Mouse (Mus musculus) ES-Bruce4 (cell line): ENCODE data around the gene Ptbp2. TPM values are rescaled to one million over a fixed set of nuclear protein-coding genes. Genes with fewer than 3 reads are reported as not detected.

Source experiments
- H3K27ac ChIP-seq: 2 replicates; pipeline ENCODE4 v1.5.1; 2012; ENCODE audit warnings: low read length, inconsistent platforms; ENCODE audit not compliant: insufficient read depth
- H3K27me3 ChIP-seq: 2 replicates; pipeline ENCODE4 v1.6.1; 2012; ENCODE audit warnings: mild to moderate bottlenecking, low read length, inconsistent platforms; ENCODE audit not compliant: control insufficient read depth, poor library complexity, insufficient read depth, severe bottlenecking
- H3K36me3 ChIP-seq: 2 replicates; pipeline ENCODE4 v1.6.1; 2012; ENCODE audit warnings: inconsistent platforms, mild to moderate bottlenecking, low read length, moderate library complexity; ENCODE audit not compliant: control insufficient read depth, poor library complexity, insufficient read depth, severe bottlenecking
- H3K4me1 ChIP-seq: one replicate; pipeline ENCODE4 v1.8.1; 2011; ENCODE audit warnings: low read length; ENCODE audit not compliant: control insufficient read depth, insufficient read depth
- H3K4me3 ChIP-seq: 2 replicates; pipeline ENCODE4 v1.5.1; 2011; ENCODE audit warnings: low read depth, mild to moderate bottlenecking, low read length
- H3K9ac ChIP-seq: 2 replicates; pipeline ENCODE4 v1.6.1; 2012; ENCODE audit warnings: low read depth, mild to moderate bottlenecking, inconsistent platforms; ENCODE audit not compliant: poor library complexity, severe bottlenecking
- H3K9me3 ChIP-seq: replicated peaks from 2 replicates; pipeline ENCODE4 v1.6.1; 2012; ENCODE audit warnings: mild to moderate bottlenecking, low read length, inconsistent platforms; ENCODE audit not compliant: control insufficient read depth, poor library complexity, insufficient read depth, severe bottlenecking
- CTCF ChIP-seq: IDR thresholded peaks from one replicate; pipeline ENCODE4 v1.8.1; 2011; ENCODE audit warnings: low read depth, low read length
- EP300 ChIP-seq: IDR thresholded peaks from 2 replicates; pipeline ENCODE4 v1.6.1; 2011; ENCODE audit warnings: low read depth, low read length; ENCODE audit not compliant: insufficient read depth
- POLR2A ChIP-seq: IDR thresholded peaks from one replicate; pipeline ENCODE4 v1.8.1; 2011; ENCODE audit warnings: low read length; ENCODE audit not compliant: insufficient read depth
- polyA plus RNA-seq: library from polyadenylated mRNA; stranded (reverse); fragments of >200 nt; gene quantifications from 2 replicates; pipeline ENCODE4 v1.2.4, GENCODE M21; 2011; ENCODE audit warnings: low read depth; ENCODE audit not compliant: missing spikeins, insufficient read depth, insufficient read length

Gene Ptbp2
- polyA plus RNA-seq, 1 experiment = 82.2 TPM

DNA sequence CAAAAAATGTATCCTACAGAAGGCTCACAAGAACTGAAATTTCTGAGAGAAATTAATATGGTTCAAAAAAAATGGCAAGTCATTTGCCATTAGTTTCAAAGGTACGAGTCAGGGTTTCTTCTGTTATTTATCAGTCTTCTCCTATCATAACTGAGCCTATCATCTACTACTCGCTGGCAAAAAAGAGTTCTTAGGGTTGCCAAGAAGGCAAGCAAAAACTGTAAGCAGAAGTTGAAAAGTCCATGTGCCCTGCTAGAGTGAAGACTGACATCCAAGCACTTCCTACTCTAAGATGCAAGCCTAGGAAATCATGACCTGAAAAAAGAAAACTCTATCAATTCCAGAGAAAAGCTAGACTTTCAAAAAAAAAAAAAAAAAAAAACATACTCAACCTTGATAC, 20.5 kb downstream of the Ptbp2 start:
- no peaks in the 10 kb centered on the region for H3K27me3 ChIP-seq
- H3K27ac ChIP-seq = no peak overlapping the region
- no peak overlapping the region for H3K4me3 ChIP-seq
- TF ChIP-seq POLR2A = no peak
- no peak for TF ChIP-seq EP300
- no peak for TF ChIP-seq CTCF
- no peaks in the 10 kb centered on the region for H3K4me1 ChIP-seq
- peaks cover 2% of the 10 kb centered on the region; the same call in 1 of the 2 replicates for H3K36me3 ChIP-seq
- H3K9ac ChIP-seq = no peak overlapping the region
- H3K9me3 ChIP-seq = no peaks in the 10 kb centered on the region

GRCm38 (mm10) chr3:119761732-119762131, 22.5 kb downstream of the Ptbp2 start:
- Histone ChIP-seq H3K9me3 (no peaks in the 10 kb centered on the region), H3K9ac (no peak overlapping the region), H3K4me1 (no peaks in the 10 kb centered on the region), H3K27me3 (no peaks in the 10 kb centered on the region), H3K27ac (no peak overlapping the region), H3K4me3 (no peak overlapping the region), H3K36me3 (peaks cover 2% of the 10 kb centered on the region; the same call in 1 of the 2 replicates)
- TF ChIP-seq POLR2A = no peak
- TF ChIP-seq CTCF = no peak
- no peak for TF ChIP-seq EP300

DNA sequence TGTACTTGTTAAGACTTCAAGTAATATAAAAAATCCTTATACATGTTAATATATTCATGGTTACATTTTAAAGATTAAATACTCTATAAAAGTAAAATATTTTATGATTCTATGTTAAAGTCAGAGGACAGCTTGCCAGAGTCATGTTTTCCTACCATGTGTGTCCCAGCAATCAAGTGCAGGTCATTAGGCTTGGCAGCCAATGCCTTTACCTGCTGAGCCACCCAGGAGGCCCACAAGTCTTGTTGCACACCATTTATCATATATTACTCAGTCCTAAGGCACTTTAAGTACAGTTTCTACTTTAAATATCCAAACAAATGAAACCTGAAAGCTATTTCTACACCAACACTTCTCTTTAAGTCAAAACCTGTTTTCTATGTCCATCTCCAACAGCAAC, 30.5 kb downstream of the Ptbp2 start:
- Histone ChIP-seq H3K9ac (no peak overlapping the region), H3K36me3 (no peaks in the 10 kb centered on the region)
- TF ChIP-seq EP300 = no peak
- no peak for TF ChIP-seq POLR2A
- no peak for TF ChIP-seq CTCF

DNA sequence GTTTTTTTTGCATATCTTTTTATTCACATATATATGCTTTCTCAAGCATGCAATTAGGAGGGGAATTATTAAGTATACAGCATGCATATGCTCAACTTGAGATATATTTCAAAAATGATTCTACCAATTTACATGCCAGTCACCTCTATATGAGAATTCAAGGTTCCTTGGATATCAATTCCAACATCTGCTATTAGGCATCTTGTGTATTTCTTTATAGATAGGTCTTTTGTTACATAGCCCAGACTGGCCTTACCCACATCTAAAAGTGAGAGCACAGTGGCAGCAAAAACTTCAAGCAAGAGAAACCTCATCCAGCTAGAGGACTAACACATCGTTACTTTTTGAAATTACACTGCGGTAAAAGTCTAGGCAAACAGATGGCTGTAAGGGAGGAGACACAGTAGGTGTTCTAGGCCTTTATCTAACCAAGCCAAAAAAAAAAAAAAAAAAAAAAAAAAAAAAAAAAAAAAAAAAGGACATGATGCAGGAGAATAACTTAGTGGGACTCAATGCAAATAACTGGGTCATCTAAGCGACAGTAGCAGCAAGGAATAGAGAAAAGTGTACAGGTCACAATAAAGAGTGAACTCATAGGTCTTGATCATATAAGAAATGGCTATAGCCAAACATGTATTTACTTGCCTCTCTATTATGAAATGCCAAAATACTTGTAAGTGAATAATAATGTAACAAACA, 34.6 kb downstream of the Ptbp2 start:
- Histone ChIP-seq H3K27me3 (no peaks in the 10 kb centered on the region), H3K4me1 (no peaks in the 10 kb centered on the region), H3K36me3 (no peaks in the 10 kb centered on the region), H3K9ac (no peak overlapping the region), H3K9me3 (no peaks in the 10 kb centered on the region), H3K4me3 (no peak overlapping the region), H3K27ac (no peak overlapping the region)
- no peak for TF ChIP-seq CTCF

More for the DNA sequence above, 30.5 kb downstream of the Ptbp2 start:
- no peak overlapping the region for H3K27ac ChIP-seq
- H3K9me3 ChIP-seq = no peaks in the 10 kb centered on the region
- H3K4me1 ChIP-seq = no peaks in the 10 kb centered on the region
- H3K4me3 ChIP-seq = no peak overlapping the region
- H3K27me3 ChIP-seq = no peaks in the 10 kb centered on the region

DNA sequence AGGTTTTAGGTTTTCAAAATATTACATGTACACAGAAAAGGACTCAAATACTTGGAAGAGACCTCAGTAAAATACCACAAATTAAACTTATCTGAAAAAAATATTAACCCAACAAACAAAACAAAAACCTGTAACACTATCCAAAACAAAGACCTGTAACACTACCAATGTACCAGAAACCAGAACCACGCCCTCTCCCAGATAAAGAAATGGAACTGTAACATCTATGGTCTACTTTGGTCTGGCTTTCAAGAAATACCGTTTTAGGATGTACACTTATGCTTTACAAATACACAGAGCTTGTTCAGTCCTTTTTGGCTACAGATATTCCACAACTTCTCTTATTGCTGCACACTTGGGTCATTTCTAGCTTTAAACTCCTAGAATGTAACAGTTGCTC, 35.1 kb downstream of the Ptbp2 start:
- Histone ChIP-seq H3K9ac (no peak overlapping the region), H3K4me3 (no peak overlapping the region), H3K9me3 (no peaks in the 10 kb centered on the region), H3K27ac (no peak overlapping the region), H3K4me1 (no peaks in the 10 kb centered on the region), H3K27me3 (no peaks in the 10 kb centered on the region), H3K36me3 (no peaks in the 10 kb centered on the region)
- TF ChIP-seq EP300 (no peak), CTCF (no peak), POLR2A (no peak)

GRCm38 (mm10) chr3:119746656-119747055, 37.6 kb downstream of the Ptbp2 start:
- no peaks in the 10 kb centered on the region for H3K9me3 ChIP-seq
- H3K36me3 ChIP-seq = no peaks in the 10 kb centered on the region; the same call in 1 of the 2 replicates

More at GRCm38 (mm10) chr3:119746656-119747055, 37.6 kb downstream of the Ptbp2 start:
- no peak overlapping the region for H3K9ac ChIP-seq
- no peak overlapping the region for H3K4me3 ChIP-seq
- no peak overlapping the region for H3K27ac ChIP-seq
- H3K4me1 ChIP-seq = no peaks in the 10 kb centered on the region
- no peak for TF ChIP-seq CTCF
- H3K27me3 ChIP-seq = no peaks in the 10 kb centered on the region
